Mouse (Mus musculus): ENCODE data around the gene Dnajb11.

DNA sequence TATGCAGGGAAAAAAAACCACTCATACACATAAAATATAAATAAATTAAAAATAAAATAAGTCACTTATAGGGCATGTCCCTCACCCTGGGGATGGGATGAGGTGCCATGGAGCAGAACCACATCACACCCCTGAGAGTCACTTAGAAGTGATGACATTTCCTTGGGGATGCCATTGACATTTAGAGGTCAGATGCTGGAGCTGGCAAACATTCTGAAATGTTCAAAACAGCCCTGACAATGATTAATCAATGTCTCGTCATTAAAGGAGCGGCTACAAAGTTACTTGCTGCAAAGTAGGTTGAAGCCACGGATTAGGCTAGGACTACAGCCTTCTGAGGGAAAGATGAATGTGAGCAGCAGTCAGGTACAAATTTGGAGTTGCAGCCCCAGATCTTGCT is 43.7 kb downstream of the Dnajb11 start:
- TF ChIP-seq CTCF (IDR thresholded peaks at IDR 0.05; ENCODE audit: low read depth, low read length), result no peak
- TF ChIP-seq EP300 (IDR thresholded peaks at IDR 0.05; ENCODE audit: insufficient read depth, low read depth, low read length), result no peak
